Mouse (Mus musculus): ENCODE measurements around the gene Mef2b.
"Not testable (repeated sequence)": the region's sequence is repeated elsewhere in the genome, so short reads cannot be mapped to it uniquely, and the experiment has no call there.

Gene Mef2b

GRCm38 (mm10) chr8:70181212-70181902 lies 41.8 kb downstream of the Mef2b start:
- in situ Hi-C loops (cut with MboI), result no loop called here

- in situ Hi-C loops (cut with MboI), result no loop called here
These were observed 42.4 kb downstream of the Mef2b start for GRCm38 (mm10) chr8:70181903-70182252.

GRCm38 (mm10) chr8:70183194-70183593 lies 43.7 kb downstream of the Mef2b start:
- in situ Hi-C loops (cut with MboI), result no loop called here

DNA sequence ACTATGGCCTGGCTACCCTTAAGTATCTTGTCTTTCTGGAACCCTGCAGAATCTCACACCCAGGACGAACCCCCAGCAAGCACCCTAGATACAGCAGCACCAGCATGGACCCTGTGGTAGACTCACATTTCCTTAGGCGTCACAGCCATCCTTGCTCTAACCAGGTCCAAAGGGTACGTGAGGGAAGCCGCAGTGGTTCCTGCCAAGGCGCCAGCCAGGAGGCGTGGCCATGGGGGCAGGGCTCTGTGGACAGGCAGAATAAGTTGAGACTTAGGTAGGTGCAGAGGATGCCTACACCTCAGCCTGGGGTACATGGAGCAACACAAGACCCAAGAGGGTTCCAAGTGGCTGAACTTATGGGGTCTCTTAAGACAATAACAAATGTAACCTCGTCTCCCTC lies 49.2 kb downstream of the Mef2b start:
- in situ Hi-C loops (cut with MboI), result no loop called here

DNA sequence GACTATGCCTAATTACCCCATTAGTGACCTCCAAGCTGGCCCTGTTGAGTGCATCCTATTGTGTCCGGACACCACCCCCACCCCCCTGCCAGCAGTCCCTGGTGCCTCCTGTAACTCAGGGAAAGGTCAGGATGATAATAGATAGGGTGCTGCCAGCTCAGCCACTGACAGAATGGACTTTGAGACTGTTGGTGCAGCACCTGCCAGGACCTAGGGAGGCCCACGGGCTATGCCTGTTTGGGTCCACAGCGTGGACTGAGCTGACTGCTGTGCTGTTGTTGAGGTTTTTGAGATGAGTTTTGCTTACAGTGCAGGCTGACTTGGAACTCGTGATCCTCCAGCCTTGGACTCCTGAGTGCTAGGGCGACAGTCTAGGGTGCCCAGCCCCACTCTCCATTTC lies 53.7 kb downstream of the Mef2b start:
- in situ Hi-C loops (cut with MboI), result no loop called here

GRCm38 (mm10) chr8:70194191-70194590 lies 54.7 kb downstream of the Mef2b start:
- in situ Hi-C loops (cut with MboI), result no loop called here

- in situ Hi-C loops (cut with MboI), result no loop called here
These were observed 56.3 kb downstream of the Mef2b start for GRCm38 (mm10) chr8:70195762-70196161.

DNA sequence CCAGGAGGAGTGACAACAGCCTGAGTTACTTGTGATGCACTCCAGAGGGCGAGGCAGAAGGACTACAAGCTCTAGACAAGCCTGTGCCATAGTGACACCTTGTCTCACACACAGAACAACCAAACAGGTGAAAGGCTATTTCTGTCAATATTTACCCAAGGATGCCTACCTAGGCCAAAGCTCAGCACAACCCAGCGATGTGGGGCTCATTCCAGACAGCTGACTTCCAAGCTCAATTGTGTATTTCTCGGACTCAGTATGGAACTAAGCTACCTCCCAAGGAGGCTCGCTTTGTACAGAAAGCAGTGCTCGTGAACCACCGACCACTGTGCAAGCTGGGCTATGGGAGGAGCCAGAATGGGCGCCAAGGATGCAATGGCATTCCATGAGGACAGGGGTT lies 58.1 kb downstream of the Mef2b start:
- in situ Hi-C loops (cut with MboI), result no loop called here

- in situ Hi-C loops (cut with MboI), result no loop called here
These were observed 60.7 kb downstream of the Mef2b start for GRCm38 (mm10) chr8:70200098-70200681.

DNA sequence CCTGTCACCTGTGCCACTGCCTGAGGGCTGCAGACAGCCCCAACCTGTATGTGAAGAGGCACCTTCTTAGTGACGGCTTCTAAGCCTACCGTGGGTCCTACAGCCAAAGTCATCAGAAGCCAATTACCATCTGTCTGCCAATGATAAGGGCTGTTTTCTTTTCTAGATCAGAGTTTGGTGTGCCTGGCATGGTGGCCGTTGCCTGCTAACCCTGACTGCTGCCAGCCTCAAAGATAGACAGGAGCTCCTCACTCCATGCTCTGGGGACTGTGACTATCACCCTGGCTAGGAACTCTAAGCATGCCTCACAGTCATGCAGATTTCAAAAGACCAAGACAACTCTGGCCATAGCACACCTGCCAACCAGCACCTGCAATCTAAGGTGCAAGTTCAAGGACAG lies 61.9 kb downstream of the Mef2b start:
- in situ Hi-C loops (cut with MboI), result no loop called here

DNA sequence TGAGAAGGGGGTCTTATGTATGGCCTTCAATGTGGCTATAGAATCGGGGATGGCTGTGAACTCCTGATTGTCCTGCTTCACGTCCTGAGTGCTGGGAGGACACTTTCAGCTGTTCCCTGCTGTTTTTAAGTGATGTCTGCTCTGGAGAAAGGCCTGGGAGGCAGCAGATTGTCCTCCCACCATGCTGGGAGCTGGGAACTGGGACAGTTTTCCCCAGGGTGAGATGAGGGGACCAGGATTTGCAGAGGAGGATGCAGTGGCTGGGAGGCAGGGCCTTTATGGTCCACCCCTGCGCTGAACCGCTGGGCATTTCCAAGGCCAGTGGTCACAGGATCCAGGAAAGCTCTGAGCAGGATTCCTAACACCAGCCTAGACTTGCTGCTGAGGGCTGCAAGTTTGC lies 63.6 kb downstream of the Mef2b start:
- in situ Hi-C loops (cut with MboI), result no loop called here

GRCm38 (mm10) chr8:70204757-70205156 lies 65.2 kb downstream of the Mef2b start:
- in situ Hi-C loops (cut with MboI), result no loop called here

- in situ Hi-C loops (cut with MboI), result no loop called here
These were observed 68.6 kb downstream of the Mef2b start for GRCm38 (mm10) chr8:70208130-70208529.

DNA sequence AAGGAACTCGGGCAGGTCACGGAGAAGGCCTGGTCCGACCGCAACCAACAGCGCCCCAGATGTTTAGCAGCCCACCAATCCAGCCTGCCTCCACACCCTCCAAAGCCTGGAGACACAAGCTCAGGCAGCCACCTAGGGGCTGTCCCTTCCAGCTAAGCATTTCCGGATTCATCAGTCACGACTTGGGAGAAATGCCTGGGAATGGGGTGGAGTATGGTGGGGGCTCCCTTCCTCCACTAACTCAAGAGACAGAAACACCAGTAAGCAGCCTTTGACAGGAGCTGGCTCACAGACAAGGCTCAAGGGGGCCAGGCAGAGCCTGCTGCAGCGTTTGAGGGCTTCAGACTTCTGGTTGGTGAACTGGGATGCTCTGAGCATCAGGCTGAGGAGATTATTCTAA lies 71.0 kb downstream of the Mef2b start:
- in situ Hi-C loops (cut with MboI), result no loop called here

- in situ Hi-C loops (cut with MboI), result no loop called here
These were observed 71.8 kb downstream of the Mef2b start for GRCm38 (mm10) chr8:70211275-70211674.

GRCm38 (mm10) chr8:70211726-70212111 lies 72.2 kb downstream of the Mef2b start:
- in situ Hi-C loops (cut with MboI), result no loop called here

GRCm38 (mm10) chr8:70212112-70213055 lies 72.9 kb downstream of the Mef2b start, which contains the start of gene Slc25a42:
Gene Slc25a42 (minus strand): TSS chr8:70212305.
- in situ Hi-C loops (cut with MboI), result no loop called here

GRCm38 (mm10) chr8:70214411-70214810 lies 74.9 kb downstream of the Mef2b start:
- in situ Hi-C loops (cut with MboI), result no loop called here

- in situ Hi-C loops (cut with MboI), result no loop called here
These were observed 75.6 kb downstream of the Mef2b start for GRCm38 (mm10) chr8:70215092-70215491.

DNA sequence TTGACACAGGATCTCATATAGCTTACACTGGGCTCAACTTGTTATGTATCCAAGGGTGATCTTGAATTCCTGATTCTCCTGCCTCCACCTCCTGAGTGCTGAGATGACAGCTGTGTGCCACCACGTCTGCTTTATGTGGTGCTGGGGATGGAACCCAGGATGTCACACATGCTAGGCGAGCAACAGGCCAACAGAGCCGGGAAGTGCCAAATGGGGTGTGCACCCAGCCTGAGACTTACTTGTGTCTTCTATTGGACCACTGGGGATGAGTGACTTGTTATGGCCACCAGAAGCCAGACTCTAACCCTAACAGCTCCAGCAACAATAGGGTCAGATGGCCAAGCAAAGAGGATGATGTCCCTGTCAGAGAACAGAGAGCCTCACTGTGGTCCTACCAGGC lies 76.7 kb downstream of the Mef2b start:
- in situ Hi-C loops (cut with MboI), result not testable (repeated sequence)

DNA sequence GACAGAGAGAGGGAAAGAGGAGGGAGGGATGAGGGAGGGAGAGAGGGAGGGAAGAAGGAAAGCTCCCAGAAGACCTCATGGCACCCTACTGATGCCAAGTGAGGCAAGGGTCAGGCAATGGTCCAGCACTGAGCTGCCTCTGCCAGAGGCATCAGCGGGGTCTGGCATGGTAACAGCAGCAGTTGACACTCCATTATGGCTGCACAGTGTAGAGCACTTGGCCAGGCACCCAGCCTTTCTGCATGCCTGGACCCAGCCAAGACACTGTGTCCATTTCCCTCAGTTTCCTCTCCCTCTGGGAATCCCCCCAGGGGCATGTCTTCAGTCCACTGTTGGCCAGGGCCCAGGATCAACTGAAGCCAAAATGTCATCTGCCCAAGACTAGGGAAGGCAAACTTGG lies 77.1 kb downstream of the Mef2b start:
- in situ Hi-C loops (cut with MboI), result no loop called here
